Mouse (Mus musculus) intestine, embryonic 15.5 days (tissue): ENCODE measurements around the gene Nkapl. TPM values are rescaled to one million over a fixed set of nuclear protein-coding genes. Genes with fewer than 3 reads are reported as not detected.

Experiments used
- ATAC-seq: fragments of 200-750 bp; cut with Nextera tagmentation; 2 replicates; pipeline ENCODE4 v1.8.0; 2017; ENCODE audit warnings: moderate TSS enrichment, moderate library complexity
- H3K27ac ChIP-seq: fragments of 300-500 bp; sonication (generic); 2 replicates; pipeline ENCODE4 v1.5.1; 2015; ENCODE audit warnings: mild to moderate bottlenecking, inconsistent platforms
- H3K27me3 ChIP-seq: fragments of 300-500 bp; sonication (generic); replicated peaks from 2 replicates; pipeline ENCODE4 v1.6.1; 2015; ENCODE audit warnings: inconsistent platforms
- H3K36me3 ChIP-seq: fragments of 300-500 bp; sonication (generic); 2 replicates; pipeline ENCODE4 v1.6.1; 2015; ENCODE audit warnings: inconsistent platforms
- H3K4me1 ChIP-seq: fragments of 300-500 bp; sonication (generic); replicated peaks from 2 replicates; pipeline ENCODE4 v1.6.1; 2015; ENCODE audit warnings: inconsistent platforms
- H3K4me2 ChIP-seq: fragments of 300-500 bp; sonication (generic); replicated peaks from 2 replicates; pipeline ENCODE4 v1.6.1; 2015; ENCODE audit warnings: mild to moderate bottlenecking, inconsistent platforms
- H3K4me3 ChIP-seq: fragments of 300-500 bp; sonication (generic); replicated peaks from 2 replicates; pipeline ENCODE4 v1.5.1; 2015; ENCODE audit warnings: inconsistent platforms
- H3K9ac ChIP-seq: fragments of 300-500 bp; sonication (generic); 2 replicates; pipeline ENCODE4 v1.6.1; 2015; ENCODE audit warnings: inconsistent platforms
- H3K9me3 ChIP-seq: fragments of 300-500 bp; sonication (generic); 2 replicates; pipeline ENCODE4 v1.6.1; 2016; ENCODE audit warnings: inconsistent platforms
- WGBS: fragments of 180-500 bp; shearing (Covaris S2); methylation state at CpG from one replicate; pipeline ENCODE4 v1.1.7; 2015; 5-methylcytosine and 5-hydroxymethylcytosine counted together
- microRNA counts: library from miRNA; unstranded; fragments of <30 nt; microRNA quantifications from one replicate; lab custom pipeline; 2016
- polyA plus RNA-seq: library from polyadenylated mRNA; unstranded; fragments of >200 nt; fragmentation: Nextera tagmentation; extraction: Ambion mirVana; gene quantifications from 2 replicates; pipeline ENCODE4 v1.2.1, GENCODE M21; 2015

Nkapl gene
- polyA plus RNA-seq, 1 experiment from 2014 or later = 2.9 TPM

DNA sequence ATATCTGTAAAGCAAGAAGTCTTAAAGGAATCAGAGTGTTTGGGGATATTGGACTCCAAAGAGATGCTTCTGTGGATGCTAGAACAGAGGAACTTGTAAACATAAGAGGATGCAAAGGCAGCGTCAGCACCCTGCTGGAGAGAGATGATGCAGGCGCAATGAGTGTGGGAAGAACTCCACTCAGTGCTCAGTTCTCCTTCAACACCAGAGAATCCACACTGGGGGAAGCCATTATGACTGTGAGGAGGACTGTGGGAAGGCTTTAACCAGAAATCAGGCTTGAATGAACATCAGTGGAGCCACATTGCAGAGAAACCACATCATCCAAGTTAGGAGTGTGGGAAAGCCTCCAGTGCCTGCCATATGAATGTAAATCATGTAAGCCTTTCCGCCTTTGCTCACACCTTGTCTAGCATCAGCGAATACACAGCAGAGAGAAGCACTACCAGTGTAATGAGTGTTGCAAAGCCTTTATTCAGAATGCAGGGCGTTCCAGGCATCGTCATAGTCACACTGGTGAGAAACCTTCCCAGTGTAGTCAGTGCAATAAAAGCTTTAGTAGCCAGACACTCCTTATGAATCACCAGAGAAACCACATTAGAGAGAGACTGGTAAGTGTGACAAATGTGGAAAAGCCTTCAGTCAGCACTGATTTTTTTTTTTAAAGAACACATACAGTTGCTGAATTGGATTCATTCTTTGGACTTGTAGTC, 50.9 kb downstream of the Nkapl start:
- WGBS = 68% methylated on average over 6 of the region's 6 CpGs
- Histone ChIP-seq H3K27ac (0 out of 2 replicates have a peak overlapping the region, but pooled peaks have one; percentile 13), H3K9ac (no peak overlapping the region), H3K27me3 (no peaks in the 10 kb centered on the region), H3K4me1 (no peaks in the 10 kb centered on the region; the same call in 1 of the 2 replicates), H3K9me3 (no peaks in the 10 kb centered on the region), H3K4me3 (no peak overlapping the region), H3K36me3 (no peaks in the 10 kb centered on the region), H3K4me2 (no peak overlapping the region)
- ATAC-seq = peak; percentile 32; the same call in 1 of the 2 replicates

MicroRNA genes within 50 kb of the gene (microRNA counts, 519-probe panel; counts per million panel counts)
- 2,817 counts per million, percentile 73 among the panel's probes with 10 or more counts for microRNA mmu-miR-1896 (lab: Ali Mortazavi, UCI)

Other genes starting within 250 kb of the Nkapl start
- not detected in 2 replicates for gene Gpx5, start 175.8 kb downstream of the Nkapl start, polyA plus RNA-seq
- gene Gpx6, start 156.4 kb downstream of the Nkapl start, polyA plus RNA-seq = not detected in 2 replicates
- gene Olfr1367, start 121.6 kb downstream of the Nkapl start, polyA plus RNA-seq = not detected in 2 replicates
- 8.6 and 8.7 TPM in 2 replicates for gene Zscan12, start 105.7 kb downstream of the Nkapl start, polyA plus RNA-seq
- gene Zkscan3, start 65.8 kb downstream of the Nkapl start, polyA plus RNA-seq = 66.9 and 71.5 TPM in 2 replicates
- gene Pgbd1, start 27.5 kb downstream of the Nkapl start, polyA plus RNA-seq = 2.2 and 2.3 TPM in 2 replicates
- 26.5 and 27.2 TPM in 2 replicates for gene Zscan26, start 14.8 kb downstream of the Nkapl start, polyA plus RNA-seq
- 2.6 and 2.8 TPM in 2 replicates for gene Zkscan4, start 10.4 kb upstream of the Nkapl start, polyA plus RNA-seq
- gene Gm10065, start 10.9 kb upstream of the Nkapl start, polyA plus RNA-seq = not detected in 2 replicates
- 0.40 and 0.56 TPM in 2 replicates for gene AK157302, start 26.7 kb upstream of the Nkapl start, polyA plus RNA-seq
- gene Gm11273, start 32.9 kb upstream of the Nkapl start, polyA plus RNA-seq = 12.6 and 13.1 TPM in 2 replicates
- gene Zkscan8, start 62.6 kb upstream of the Nkapl start, polyA plus RNA-seq = 3.6 and 5.5 TPM in 2 replicates
- gene Olfr1366, start 74.3 kb upstream of the Nkapl start, polyA plus RNA-seq = 0.09 and 0.18 TPM in 2 replicates
- not detected in 2 replicates for gene Olfr1535, start 91.4 kb upstream of the Nkapl start, polyA plus RNA-seq
- not detected in 2 replicates for gene Olfr1364, start 113.2 kb upstream of the Nkapl start, polyA plus RNA-seq
- gene Olfr1362, start 145.5 kb upstream of the Nkapl start, polyA plus RNA-seq = not detected in 2 replicates
- gene Olfr11, start 174.0 kb upstream of the Nkapl start, polyA plus RNA-seq = not detected in 2 replicates
- gene Olfr1361, start 194.9 kb upstream of the Nkapl start, polyA plus RNA-seq = not detected in 2 replicates
- gene Olfr1360, start 208.9 kb upstream of the Nkapl start, polyA plus RNA-seq = not detected in 2 replicates
- not detected in 2 replicates for gene Olfr1359, start 229.6 kb upstream of the Nkapl start, polyA plus RNA-seq
- 1.4 and 4.3 TPM in 2 replicates for gene Hist1h2bl, start 247.6 kb upstream of the Nkapl start, polyA plus RNA-seq
- 14.7 and 32.5 TPM in 2 replicates for gene Hist1h2ai, start 247.9 kb upstream of the Nkapl start, polyA plus RNA-seq
- 5.4 and 13.1 TPM in 2 replicates for gene Hist1h3h, start 249.2 kb upstream of the Nkapl start, polyA plus RNA-seq